Mouse (Mus musculus) brain, embryonic 14.5 days (tissue): ENCODE measurements around the gene Mxra8.

Experiments used
- CTCF ChIP-seq: fragments of 200-500 bp; IDR thresholded peaks from 2 replicates; pipeline ENCODE4 v1.5.1; 2012; ENCODE audit warnings: inconsistent platforms, mild to moderate bottlenecking, moderate library complexity, borderline replicate concordance; ENCODE audit not compliant: insufficient read depth, insufficient read length; ENCODE audit errors: extremely low read depth
- POLR2A ChIP-seq: fragments of 200-500 bp; IDR thresholded peaks from 2 replicates; pipeline ENCODE4 v1.6.1; 2012; ENCODE audit warnings: mild to moderate bottlenecking, inconsistent platforms, borderline replicate concordance; ENCODE audit not compliant: poor library complexity, insufficient read depth, insufficient read length, severe bottlenecking; ENCODE audit errors: extremely low read depth

DNA sequence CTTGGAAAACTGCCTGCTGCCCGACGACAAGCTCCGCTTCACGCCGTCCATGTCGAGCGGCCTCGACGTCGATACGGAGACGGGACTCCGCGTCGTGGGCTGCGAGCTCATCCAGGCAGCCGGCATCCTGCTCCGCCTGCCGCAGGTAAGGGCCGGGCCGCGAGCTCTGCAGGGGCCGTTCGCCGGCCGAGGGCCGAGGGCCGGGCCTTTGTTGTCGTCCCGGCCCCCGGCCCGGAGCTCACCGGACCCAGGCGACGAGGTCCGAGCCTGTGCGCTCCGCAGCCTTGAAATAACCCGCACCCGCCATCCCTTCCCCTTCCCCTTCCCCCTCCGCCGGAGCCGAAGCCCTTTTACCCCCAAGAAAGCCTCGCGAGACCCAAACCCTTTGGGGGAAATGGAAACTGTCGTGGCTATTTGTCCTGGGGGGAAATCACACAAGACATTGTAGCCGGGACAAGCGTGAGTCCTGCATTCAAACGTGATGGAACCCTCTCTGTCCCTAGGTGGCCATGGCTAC is 26.8 kb upstream of the Mxra8 start:
- TF ChIP-seq CTCF (no peak), POLR2A (no peak)
